Mouse (Mus musculus) B cell, adult 62 days (primary cell): ENCODE results near the gene Vmn1r212. TPM values are rescaled to one million over a fixed set of nuclear protein-coding genes. Genes with fewer than 3 reads are reported as not detected.

ENCODE experiments used
- total RNA-seq: library from RNA; stranded (reverse); gene quantifications from 4 replicates; pipeline ENCODE4 v1.2.4, GENCODE M21; 2023

Gene Vmn1r212
- total RNA-seq: not detected in 4 replicates

GRCm38 (mm10) chr13:22884105-22884504, at the start of gene Vmn1r212:
Gene Vmn1r212 (minus strand): TSS chr13:22884205.

GRCm38 (mm10) chr13:22857461-22857860, 26.5 kb downstream of the Vmn1r212 start, which contains the start of gene Vmn1r211:
Gene Vmn1r211 (minus strand): TSS chr13:22857561.

Other genes with a start within 250 kb of the Vmn1r212 start
- gene Vmn1r207-ps, start 154.6 kb downstream of the Vmn1r212 start, total RNA-seq: not detected in 4 replicates
- gene Vmn1r208, start 106.8 kb downstream of the Vmn1r212 start, total RNA-seq: not detected in 4 replicates
- gene Vmn1r209, start 74.5 kb downstream of the Vmn1r212 start, total RNA-seq: 0.09 TPM in 1 of 4 replicates, not detected in the others
- not detected in 4 replicates for gene Vmn1r210, start 52.9 kb downstream of the Vmn1r212 start, total RNA-seq
- gene Vmn1r211, start 26.6 kb downstream of the Vmn1r212 start, total RNA-seq: not detected in 4 replicates
- gene Vmn1r213, start 123.5 kb upstream of the Vmn1r212 start, total RNA-seq: not detected in 4 replicates
- gene Vmn1r214, start 146.2 kb upstream of the Vmn1r212 start, total RNA-seq: not detected in 4 replicates
- not detected in 4 replicates for gene Vmn1r215, start 183.8 kb upstream of the Vmn1r212 start, total RNA-seq
- gene Vmn1r217, start 234.0 kb upstream of the Vmn1r212 start, total RNA-seq: not detected in 4 replicates
- gene Vmn1r218, start 248.9 kb upstream of the Vmn1r212 start, total RNA-seq: 0.06 TPM in 1 of 4 replicates, not detected in the others